Mouse (Mus musculus) activated CD4-positive, CD25-positive, alpha-beta regulatory T cell, adult 4 months (primary cell): ENCODE measurements around the gene Pars2. TPM values are rescaled to one million over a fixed set of nuclear protein-coding genes. Genes with fewer than 3 reads are reported as not detected.
A peak's percentile ranks its signal among the peaks of the same experiment; 100 is the strongest.

Experiments
- ATAC-seq: one replicate; pipeline ENCODE4 v1.8.0; 2017
- polyA plus RNA-seq, 2 experiments: library from polyadenylated mRNA; unstranded; fragments of 100-300 nt; shearing (Covaris generic); gene quantifications; one replicate each; pipeline ENCODE4 v1.2.1; 2017

Gene Pars2
- polyA plus RNA-seq = 10 to 100 TPM; 10.6 to 13.0 TPM

GRCm38 (mm10) chr4:106650833-106651527 lies at the start of gene Pars2:
TSS of gene Pars2 (plus strand) at chr4:106651069.
- peak; percentile 97 for ATAC-seq

DNA sequence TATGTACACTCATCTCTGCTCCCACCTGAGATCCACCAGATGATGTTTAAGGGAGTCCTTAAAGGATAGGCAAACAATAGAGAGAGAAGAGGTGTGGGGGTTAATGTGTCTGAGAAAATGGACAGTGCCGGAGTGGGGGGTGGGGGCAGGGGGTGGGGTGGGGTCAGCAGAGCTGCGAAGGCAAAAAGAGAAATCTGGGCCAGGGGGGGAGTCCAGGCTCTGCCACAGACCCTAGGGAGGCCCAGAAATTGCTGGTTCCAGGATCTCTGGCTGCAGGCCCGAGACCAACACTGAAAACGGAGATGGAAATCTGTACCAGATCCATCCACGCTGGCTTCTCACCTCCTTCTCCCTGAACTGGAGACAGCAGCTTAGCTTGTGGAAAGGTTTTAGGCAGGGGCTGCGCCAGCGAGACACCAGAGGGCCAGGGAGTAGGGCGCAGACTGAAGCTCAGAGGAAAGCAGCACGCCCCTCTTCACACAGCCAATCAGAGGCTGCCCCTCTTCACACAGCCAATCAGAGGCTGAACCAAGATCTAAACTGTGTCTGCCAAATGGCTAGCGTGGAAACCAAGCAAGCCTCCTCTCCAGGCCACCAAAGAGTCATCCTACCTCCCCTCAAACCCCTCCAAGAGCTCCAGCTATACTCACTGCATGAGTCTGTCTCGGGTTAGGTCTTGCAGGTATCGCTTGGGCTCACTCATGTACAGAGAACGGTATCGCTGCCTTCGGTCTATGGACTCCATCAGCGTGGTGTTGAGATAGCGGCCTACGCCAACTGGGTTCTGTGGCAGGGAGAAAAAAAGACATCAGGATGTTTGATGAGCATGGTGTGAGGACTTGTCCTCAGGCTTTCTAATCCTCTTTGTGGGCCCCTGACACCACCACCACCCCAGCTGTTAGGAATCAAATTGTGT lies 44.0 kb upstream of the Pars2 start:
- ATAC-seq = no peak

- ATAC-seq = no peak
Measured at GRCm38 (mm10) chr4:106607905-106608304, 43.0 kb upstream of the Pars2 start.

DNA sequence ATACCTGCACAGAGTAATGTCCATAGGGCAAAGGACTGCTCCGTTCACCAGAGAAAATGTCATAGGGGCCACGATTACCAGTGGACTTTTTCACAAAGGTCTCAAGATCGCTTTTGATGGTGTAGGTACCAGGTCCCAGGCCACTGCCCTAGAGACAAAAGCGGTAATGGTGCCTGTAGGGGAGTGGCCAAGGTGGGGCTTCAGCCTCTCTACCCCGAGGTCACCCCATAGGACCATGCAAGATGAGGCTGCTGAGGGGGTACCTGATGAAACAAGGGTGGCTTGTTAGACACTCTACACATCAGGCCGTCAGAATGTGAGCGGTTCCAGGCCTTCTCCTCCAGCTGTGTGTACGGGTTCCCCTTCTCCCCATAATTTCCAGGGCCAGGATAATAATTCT lies 37.8 kb upstream of the Pars2 start:
- no peak for ATAC-seq

GRCm38 (mm10) chr4:106613560-106613959 lies 37.3 kb upstream of the Pars2 start:
- no peak for ATAC-seq

DNA sequence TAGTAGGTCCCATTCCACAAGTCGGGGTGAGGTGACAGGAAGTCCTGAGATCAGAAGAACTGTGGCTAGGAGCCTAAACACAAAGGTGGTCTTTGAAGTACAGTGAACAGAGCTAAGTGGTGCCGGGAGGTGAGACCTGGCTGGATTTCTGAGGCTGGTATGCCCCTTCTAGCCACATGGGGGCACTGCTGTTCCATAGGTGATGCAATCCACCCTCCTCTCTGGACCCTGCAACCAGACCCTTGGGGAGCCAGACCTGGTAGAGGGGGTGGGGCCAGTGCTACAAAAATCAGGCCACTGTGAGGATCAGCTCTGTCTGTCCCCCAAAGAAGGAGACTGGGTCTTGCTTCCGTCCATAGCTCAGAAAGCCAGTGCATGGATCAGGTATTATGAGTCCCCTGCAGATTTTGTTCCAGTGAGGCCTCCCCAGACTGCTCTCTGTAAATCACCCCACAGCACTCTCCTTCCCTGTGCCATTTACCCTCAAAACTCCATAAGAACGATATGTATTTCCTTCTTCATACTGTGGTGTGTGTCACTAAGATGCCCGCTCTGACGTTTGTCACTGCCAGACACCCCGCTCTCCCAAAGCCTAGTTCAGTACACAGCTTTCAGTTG lies 36.6 kb upstream of the Pars2 start:
- no peak for ATAC-seq

- no peak for ATAC-seq
Measured at GRCm38 (mm10) chr4:106614881-106615280, 36.0 kb upstream of the Pars2 start.

GRCm38 (mm10) chr4:106615637-106616036 lies 35.2 kb upstream of the Pars2 start:
- ATAC-seq = no peak

GRCm38 (mm10) chr4:106617056-106617455 lies 33.8 kb upstream of the Pars2 start, which contains the start of gene Lexm:
TSS of gene Lexm (minus strand) at chr4:106617241.
- ATAC-seq = no peak

GRCm38 (mm10) chr4:106618898-106619297 lies 32.0 kb upstream of the Pars2 start:
- ATAC-seq = no peak

DNA sequence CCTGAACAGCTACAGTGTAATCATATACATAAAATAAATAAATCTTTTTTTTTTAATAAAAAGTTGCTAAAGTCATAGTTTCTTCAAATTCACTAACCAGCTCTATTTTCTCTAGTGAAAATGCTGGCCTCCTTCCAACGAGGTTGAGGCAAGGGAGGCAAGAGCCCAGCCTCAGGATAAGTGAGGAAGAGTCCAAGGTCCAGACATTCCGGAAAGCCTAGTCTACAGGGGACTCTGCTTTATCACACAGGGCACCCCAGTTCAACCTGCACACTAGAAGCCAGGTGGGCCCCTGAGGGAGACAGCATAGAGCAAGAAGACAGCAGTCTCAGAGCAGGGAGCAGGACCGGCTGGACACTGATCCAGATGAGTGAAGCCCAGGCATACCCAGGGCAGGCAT lies 29.4 kb upstream of the Pars2 start:
- ATAC-seq = no peak

- no peak for ATAC-seq
Measured at GRCm38 (mm10) chr4:106622030-106622493, 28.8 kb upstream of the Pars2 start, which contains the start of gene Ttc22. TSS of gene Ttc22 (plus strand) at chr4:106622432.

DNA sequence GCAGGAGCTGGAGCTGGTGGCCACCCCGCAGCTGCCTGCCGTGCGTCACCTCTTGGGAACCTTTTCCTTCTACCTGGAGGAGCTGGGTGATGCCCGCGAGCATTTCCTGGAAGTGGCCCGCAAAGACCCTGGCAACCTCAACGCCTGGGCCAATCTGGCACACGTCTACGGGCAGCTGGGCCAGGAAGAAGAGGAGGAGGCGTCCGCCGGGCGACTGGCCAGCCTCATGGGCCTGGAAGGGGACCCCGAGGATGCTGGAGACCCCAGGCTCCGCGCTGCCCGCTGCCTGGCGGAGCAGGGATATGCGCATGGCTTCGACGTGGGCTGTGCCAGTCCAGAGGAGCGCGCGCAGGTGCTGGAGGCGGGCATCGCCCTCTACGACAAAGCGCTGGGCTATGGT lies 28.2 kb upstream of the Pars2 start:
- no peak for ATAC-seq

DNA sequence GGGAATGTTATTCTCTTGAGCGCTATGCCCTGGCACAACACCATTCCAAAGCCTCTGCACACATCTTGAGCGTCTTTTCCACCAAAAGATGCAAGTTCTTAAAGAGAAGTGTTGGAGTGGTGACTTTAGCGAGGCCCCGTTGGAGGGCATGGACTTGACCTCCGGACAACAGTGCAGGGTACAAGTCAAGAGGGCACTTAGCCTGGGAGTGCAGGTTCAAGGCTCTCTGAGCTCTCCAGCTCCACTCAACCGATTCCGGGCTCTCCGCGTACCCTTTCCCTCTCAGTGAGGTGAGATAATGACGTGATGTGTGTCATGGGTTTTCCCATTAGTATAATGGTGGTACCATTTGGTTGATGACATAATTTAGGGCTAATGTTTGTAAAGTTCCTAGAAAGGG lies 26.6 kb upstream of the Pars2 start:
- ATAC-seq = no peak

DNA sequence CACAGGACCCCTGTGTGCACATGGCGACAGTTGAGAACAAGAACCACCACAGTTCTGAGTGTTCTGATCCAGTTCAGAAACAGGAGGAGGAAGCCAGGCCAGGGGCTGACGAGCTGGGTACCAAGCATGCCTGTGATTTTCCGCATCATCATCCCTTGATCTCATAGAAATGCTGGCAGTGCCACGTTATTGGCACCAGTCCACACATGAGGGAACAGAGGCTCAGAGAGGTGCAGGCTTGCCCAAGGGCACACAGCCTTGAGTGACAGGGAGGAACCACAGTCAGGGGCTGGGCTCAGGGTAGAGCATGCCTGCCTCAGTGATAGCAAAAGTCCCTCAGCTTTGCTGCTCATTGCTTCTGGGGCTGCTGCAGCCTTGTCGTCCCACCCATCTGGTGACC lies 23.1 kb upstream of the Pars2 start:
- ATAC-seq = no peak

- ATAC-seq = no peak
Measured at GRCm38 (mm10) chr4:106628650-106629360, 22.1 kb upstream of the Pars2 start.

DNA sequence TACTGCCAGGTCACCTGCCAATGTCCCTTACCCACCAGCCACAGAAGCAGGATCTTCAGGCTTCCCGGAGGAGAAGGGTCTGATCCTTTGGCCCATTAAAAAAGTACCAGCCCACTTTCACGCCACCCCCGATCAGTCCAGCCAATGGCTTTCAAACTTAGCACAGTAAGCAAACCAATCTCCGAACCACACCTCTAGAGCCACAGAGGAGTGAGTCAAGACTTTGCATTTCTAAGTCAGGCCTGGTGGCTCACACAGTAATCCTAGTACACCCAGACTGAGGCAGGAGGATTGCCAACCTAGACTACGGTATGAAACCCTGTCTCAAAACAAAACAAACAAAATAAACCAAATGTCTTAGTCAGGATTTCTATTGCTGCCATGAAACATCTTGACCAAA lies 21.5 kb upstream of the Pars2 start:
- ATAC-seq = no peak

DNA sequence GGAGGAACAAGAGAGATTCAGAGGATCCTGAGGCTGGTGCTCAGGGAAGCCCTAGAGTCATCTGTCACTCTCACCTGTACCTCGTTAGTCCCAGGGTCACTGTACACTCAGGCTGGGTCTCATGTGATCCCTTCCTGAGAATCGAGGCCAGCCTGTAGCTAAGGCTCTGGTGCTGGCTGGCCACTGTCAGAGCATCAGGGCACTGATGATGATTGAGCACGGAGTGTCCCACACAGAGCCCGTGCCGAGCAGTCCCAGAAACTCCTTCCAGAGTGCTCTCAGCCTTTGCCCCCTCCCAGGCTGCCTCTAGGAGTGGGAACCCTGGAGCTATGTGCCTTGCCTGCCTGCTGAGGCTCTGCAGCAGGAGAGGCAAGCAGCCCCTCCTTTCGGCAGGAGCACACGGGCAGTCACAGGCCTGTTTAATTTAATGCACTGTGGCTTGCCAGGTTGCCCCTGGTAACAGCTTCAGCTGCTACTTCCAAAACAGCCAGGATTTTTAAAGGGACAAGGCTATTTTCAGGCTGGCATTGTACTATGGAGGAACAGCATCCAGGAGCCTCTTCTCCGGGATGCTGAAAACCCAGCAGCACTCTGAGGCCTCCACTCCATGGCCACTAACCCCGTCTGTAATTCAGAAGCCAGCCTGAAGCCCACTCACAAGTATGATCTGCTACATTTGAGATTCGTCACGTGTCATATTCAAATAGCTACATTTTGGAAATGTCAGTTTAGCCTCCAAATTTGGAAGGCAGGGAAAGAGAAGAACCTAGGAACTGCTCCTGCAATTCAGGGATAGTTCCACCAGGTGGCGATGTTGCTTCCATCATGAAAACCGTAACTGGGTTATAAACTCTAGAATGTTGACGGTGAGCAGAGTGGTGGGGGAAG lies 20.3 kb upstream of the Pars2 start:
- no peak for ATAC-seq

DNA sequence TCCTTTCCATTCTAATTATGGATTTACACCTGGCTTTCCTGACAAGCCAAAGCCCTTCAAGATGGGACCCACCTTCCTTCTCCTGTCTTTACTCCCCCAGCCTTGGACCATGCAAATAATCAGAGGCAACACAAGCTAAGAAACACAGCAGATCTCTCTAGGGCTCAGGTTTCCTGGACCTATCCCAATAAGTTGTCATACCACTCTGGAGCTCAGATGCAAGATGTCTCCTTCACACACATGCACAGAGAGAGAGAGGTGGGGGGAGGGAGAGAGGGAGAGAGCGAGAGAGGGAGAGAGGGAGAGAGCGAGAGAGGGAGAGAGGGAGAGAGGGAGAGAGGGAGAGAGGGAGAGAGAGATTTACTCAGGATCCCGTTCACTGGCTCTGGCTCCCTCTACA lies 18.6 kb upstream of the Pars2 start:
- ATAC-seq = no peak

GRCm38 (mm10) chr4:106633281-106634085 lies 17.4 kb upstream of the Pars2 start:
- no peak for ATAC-seq

DNA sequence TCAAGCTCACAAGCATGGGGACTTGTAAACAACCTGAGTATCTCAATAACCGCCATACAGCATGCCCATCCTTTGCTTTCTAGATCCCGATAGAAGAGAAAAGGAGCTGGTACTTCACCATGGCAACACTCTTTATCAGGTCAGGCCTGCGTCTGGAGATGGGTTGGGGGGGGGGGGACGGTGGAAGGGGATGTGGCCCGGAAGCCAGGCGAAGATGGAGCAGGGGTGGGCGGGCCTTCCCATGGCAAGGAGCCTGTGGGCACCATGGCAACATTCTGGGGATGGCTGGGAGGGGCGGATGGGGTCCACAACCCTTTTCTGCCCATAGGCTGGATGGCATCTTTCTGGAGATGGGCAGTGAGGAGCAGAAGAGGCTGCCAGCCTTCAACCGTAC lies 16.8 kb upstream of the Pars2 start:
- no peak for ATAC-seq
